Mouse (Mus musculus): ENCODE measurements around the gene Pde11a. TPM values are rescaled to one million over a fixed set of nuclear protein-coding genes. Genes with fewer than 3 reads are reported as not detected.
A peak's percentile ranks its signal among the peaks of the same experiment; 100 is the strongest.

The Pde11a gene
- total RNA-seq (2022) = 10 to 100 TPM; 15.7 to 22.8 (median 17.9) TPM

DNA sequence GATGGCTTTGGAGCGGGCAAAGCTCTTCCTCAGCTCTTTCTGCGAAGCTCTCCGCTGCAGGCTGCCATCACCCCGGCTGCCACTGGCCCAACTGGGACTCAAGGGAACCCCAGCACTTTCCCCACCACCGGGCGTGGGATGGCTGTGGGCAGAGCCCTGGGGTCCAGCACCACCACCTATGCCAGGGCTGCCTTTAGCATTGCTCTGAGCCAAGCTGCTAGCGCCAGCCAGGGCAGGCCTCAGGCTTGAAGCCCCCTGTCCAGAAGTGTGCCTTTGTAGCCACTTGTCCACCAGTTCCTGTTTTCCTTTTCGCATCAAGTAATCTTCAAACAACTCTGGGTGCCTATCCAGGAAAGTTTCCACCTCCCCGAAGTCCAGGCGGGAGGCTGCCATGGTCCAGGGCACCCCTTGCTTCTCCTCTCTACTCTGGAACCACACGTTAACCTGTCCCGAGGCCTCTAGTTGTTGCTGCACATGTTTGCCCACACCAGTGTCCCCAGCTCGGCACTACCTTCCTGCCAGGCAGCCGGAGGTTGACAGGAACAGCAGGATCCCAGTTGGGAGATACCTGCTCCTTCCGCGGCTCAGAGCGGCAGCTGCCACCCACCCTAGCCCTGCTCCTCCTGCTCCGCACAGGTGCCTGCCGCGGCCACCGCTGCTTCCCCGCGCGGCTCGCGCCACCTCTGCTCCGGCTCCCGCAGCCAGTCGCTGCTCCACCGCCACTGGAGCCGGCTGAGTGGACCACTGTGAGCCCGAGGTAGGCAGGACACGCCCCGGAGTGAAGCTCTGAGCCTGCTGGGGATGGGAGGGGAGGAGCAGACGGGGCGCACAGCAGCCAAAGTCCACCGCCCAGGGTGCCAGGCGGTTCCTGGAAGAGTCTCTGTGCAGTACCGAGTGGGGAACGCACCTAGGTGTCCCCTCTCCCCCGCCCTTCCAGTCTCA is at the start of gene Pde11a:
Gene Pde11a (minus strand): TSS at position 560 of the 942 bp plus-strand sequence.
- DNase-seq (ENCODE audit: low spot score in 2 of 2) = no peak

DNA sequence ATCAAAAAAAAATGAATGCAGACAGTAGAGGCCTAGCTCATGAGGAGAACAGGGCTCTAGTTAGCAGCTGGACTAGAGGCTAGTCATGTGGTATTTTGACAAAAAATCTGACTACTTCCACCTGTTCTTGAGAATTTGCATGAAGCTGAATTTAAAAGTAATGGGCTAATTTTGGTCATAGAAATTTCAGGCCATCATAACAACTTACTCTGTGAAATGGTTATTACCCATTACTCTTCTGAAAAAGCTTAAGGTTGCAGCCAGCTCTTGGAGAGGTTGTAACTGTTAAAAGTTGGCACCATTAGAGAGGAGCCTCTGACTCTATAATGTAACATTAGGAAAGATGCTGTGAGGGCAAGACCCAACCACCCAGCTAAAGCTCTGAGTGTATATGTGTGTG is 48.0 kb upstream of the Pde11a start:
- DNase-seq (ENCODE audit: low spot score in 2 of 2) = no peak

DNA sequence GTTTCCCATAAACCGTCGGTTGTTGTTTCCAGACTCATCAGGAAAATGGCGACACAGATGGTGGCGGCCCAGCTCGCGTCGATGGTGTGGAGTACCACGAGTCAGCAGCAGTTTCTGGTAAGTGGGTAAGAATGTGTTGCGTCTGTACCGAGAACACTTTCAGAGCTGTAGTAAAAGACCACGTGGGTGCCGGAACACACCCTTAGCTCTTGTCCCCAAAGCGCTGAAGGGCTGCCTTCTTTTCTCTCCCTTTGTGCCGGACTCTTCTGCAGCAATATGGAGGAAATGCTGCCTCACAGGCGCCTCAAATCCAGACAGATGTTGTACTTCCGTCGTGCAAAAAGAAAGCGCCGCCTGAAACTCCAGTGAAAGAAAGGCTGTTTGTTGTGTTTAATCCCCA is 40.1 kb upstream of the Pde11a start:
- no peak for DNase-seq (ENCODE audit: low spot score in 2 of 2)

- no peak for DNase-seq (ENCODE audit: low spot score in 2 of 2)
Observed at GRCm38 (mm10) chr2:76374544-76375206, 36.1 kb upstream of the Pde11a start.

DNA sequence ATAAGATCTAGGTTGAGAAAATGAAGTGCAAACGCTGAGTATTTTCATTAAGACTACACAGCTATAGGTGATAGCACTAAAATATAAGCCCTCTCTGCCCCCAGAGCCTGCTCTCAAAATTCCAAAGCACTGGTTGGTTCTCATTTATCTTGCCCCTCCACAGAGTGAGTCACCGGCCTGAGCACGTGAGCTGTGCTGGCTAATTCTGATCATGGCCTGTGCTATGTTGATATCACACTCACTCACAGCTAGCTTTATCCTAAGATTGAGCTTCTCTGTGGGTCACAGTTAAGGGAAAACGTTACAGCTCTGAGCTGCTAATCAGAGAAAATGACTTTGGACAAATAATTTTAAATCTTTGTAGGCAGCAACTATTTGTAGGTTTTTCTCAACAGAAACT is 33.7 kb upstream of the Pde11a start:
- no peak for DNase-seq (ENCODE audit: low spot score in 2 of 2)

- DNase-seq (ENCODE audit: low spot score in 2 of 2) = no peak
Observed at GRCm38 (mm10) chr2:76370656-76370922, 32.0 kb upstream of the Pde11a start.

GRCm38 (mm10) chr2:76369821-76370655 is 31.5 kb upstream of the Pde11a start, which contains the start of gene Rbm45:
Gene Rbm45, plus strand, starts transcription at chr2:76369984.
- DNase-seq (ENCODE audit: low spot score in 2 of 2) = peak; percentile 70 to 84

- no peak for DNase-seq (ENCODE audit: low spot score in 2 of 2)
Observed at GRCm38 (mm10) chr2:76368861-76369660, 30.5 kb upstream of the Pde11a start.

- peak; percentile 34 to 82 for DNase-seq (ENCODE audit: low spot score in 2 of 2)
Observed at GRCm38 (mm10) chr2:76367188-76367922, 28.8 kb upstream of the Pde11a start.

- DNase-seq (ENCODE audit: low spot score in 2 of 2) = no peak
Observed at GRCm38 (mm10) chr2:76365811-76366210, 27.2 kb upstream of the Pde11a start.

DNA sequence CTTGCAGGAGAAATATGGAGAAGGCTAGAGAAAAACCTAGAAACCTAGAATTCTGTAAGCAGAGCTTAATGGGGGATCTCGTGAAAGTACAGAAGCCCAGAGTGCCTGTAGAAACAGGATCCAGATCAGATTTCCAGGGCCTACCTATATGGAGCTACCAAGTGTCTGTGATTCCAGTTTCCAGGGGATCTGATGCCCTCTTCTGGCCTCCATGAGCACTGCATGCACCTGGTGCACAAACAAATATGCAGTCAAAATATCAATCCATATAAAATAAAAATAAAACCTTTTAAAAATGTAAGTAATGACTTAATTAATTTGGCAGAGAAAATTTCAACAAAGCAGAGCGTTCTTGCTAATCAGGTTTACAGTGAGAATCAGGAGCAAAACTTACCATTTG is 23.5 kb upstream of the Pde11a start:
- no peak for DNase-seq (ENCODE audit: low spot score in 2 of 2)

DNA sequence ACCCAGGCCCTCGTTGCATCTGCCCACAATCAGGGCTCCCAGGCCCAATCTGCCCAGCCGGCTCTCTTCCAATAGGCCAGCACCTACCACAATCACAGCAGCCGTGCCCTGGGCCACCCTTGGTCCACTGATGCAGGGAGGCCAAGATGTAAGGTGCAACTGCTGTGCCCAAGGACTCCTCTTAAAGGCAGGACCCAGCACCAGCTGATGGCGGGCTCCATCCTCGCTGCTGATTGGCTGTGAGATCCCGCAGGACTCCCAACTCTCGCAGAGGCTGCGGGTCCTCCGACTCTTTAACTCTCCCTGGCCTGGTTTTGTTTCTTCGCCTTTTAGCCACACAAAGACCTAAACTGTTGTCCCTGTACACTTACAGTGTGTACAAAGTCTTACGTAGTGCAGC is 21.7 kb upstream of the Pde11a start, which contains the start of gene Cyct:
Gene Cyct (minus strand): TSS at position 225 of the 400 bp plus-strand sequence.
- DNase-seq (ENCODE audit: low spot score in 2 of 2) = no peak

- no peak for DNase-seq (ENCODE audit: low spot score in 2 of 2)
Observed at GRCm38 (mm10) chr2:76347839-76348238, 9.3 kb upstream of the Pde11a start.

DNA sequence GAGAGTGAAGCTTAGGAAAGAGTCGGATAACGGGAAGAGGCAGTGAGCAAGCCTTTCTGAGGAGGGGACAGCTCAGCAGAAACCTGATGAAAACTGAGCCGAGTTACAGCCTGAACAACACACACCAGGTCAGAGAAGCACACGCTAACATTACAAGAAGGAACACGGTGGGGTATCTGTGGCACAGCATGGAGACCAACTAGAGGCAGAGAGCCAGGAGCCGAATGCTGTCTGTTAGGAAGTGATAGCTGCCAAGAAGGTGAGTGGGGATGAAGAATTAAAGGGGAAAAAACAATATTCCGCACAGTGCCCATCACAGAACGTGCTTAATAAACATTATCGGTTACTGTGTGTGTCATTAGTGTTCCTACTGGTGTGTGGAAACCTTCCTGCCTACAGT is 3.6 kb upstream of the Pde11a start:
- no peak for DNase-seq (ENCODE audit: low spot score in 2 of 2)

DNA sequence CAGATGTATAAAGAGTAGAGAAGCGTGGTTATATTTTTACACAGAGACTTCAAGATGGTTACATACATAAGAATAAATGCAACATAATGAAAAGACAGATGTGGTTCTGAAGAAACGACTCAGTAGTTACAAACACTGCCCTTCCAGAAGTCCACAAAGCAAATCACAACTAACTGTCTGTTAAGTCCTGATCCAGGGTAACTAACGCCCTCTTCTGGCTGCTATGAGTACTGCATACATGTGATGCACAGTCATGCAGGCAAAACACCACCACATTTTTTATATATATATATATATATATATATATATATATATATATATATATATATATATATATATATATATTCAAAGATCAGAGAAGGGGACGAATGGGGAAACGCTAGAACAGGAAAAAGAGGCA is 4.0 kb downstream of the Pde11a start:
- DNase-seq (ENCODE audit: low spot score in 2 of 2) = no peak

DNA sequence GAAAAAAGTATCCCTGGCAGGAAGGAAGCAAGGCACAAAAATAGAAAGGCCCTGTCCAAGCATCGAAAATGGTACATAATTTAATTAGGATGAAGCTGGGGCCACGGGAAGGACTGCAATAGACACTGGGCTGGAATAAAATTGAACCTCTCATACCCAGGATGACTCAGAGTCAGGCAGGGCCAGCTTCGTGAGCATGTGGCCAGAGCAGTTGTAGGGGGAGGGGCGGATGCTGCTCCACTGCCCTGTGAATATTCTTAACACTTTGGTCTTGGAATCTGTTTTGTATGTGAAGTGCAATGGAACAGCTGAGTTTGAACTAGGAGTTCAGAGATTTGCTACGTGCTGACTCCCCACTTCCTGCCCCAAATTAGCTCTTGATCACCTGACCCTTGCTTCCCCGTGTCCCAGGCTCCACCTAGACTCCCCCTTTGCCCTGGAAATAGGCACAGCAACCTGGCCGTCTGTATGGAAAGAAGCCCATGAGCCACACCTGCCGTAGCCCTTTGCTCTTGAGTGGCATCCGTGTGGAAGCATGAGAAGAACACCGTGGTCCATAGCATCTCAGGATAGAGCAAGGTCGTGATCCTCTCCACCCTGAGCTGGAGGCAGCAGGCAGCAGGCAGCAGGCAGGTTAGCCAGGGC is 6.3 kb downstream of the Pde11a start:
- DNase-seq (ENCODE audit: low spot score in 2 of 2) = no peak

DNA sequence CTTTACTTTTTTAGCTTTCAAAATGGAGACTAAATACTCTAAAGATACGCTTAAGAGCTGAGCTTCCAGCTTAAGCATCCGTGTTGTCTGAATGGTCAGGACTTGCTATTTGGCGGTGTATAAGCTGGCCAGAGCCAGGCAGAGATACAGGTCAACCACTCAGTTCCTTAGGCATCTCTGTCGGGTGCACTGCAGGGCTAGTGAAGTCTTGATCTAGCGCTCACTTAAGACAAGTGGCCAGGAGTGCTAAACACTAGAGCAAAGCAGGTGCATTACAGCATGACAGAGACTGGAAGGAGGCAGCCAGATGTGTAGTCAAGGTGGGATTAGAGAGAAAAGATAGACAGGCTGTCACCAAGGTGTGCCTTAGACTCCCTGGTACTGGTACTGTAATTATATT is 8.5 kb downstream of the Pde11a start:
- no peak for DNase-seq (ENCODE audit: low spot score in 2 of 2)

DNA sequence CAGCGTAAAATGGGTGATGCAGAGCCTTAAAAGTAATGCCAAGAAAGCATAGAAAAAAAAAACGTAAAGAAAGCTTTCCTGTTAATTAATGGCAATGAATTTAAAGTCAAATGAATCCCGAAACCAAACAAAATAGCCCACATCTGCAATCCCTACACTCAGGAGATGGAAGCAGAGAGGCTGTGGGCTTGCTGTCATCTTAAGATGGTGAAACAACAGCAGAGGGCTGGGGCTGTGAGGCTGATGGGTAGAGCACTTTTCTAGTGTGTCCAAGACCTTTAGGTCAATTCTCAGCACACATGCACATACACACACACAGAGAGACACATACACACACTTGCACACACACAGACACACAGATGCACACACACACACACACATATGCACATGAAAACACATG is 12.4 kb downstream of the Pde11a start:
- DNase-seq (ENCODE audit: low spot score in 2 of 2) = no peak

DNA sequence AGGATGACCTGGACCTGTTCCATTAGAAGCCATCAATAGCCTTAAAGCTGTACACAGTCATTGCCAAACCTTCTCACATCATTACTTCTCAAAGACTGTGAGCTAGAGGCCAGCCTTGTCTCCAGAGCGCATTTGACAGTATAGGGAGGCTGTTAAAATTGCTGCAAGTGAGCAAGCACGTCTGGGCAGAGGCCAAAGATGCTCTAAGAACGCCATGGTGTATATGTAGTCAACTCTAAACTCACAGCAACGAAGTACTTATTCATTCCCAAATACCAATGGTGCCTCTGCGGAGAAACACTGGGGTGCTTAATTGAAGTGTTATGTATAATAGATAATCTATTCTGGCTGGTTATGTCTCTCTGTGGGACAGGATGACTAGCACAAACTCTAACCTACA is 14.1 kb downstream of the Pde11a start:
- no peak for DNase-seq (ENCODE audit: low spot score in 2 of 2)
